Mouse (Mus musculus) liver, adult 2 months (tissue): ENCODE results near the gene Ddn. TPM values are rescaled to one million over a fixed set of nuclear protein-coding genes. Genes with fewer than 3 reads are reported as not detected.

Source experiments
- DNase-seq: peaks from one replicate; pipeline ENCODE4 v3.0.0-alpha.2; 2011; ENCODE audit warnings: low read depth, low spot score; ENCODE audit errors: extremely low read depth
- H3K27ac ChIP-seq: fragments of 200-500 bp; replicated peaks from 2 replicates; pipeline ENCODE4 v1.5.1; 2012; ENCODE audit warnings: low read depth, mild to moderate bottlenecking, control low read depth, inconsistent platforms, low read length; ENCODE audit not compliant: insufficient read depth
- H3K27me3 ChIP-seq: fragments of 200-500 bp; 2 replicates; pipeline ENCODE4 v1.6.1; 2012; ENCODE audit warnings: mild to moderate bottlenecking, moderate library complexity, low read length, inconsistent platforms; ENCODE audit not compliant: control insufficient read depth, insufficient read depth
- H3K36me3 ChIP-seq: fragments of 200-500 bp; 2 replicates; pipeline ENCODE4 v1.6.1; 2012; ENCODE audit warnings: low read length, inconsistent platforms; ENCODE audit not compliant: control insufficient read depth, insufficient read depth
- H3K4me1 ChIP-seq: fragments of 200-500 bp; 2 replicates; pipeline ENCODE4 v1.6.1; 2011; ENCODE audit warnings: low read length; ENCODE audit not compliant: control insufficient read depth, insufficient read depth
- H3K4me3 ChIP-seq: fragments of 200-500 bp; 2 replicates; pipeline ENCODE4 v1.5.1; 2011; ENCODE audit warnings: low read depth, mild to moderate bottlenecking, control low read depth, low read length, moderate library complexity; ENCODE audit not compliant: insufficient read depth
- H3K79me2 ChIP-seq: fragments of 200-500 bp; 2 replicates; pipeline ENCODE4 v1.6.1; 2012; ENCODE audit warnings: inconsistent platforms, mild to moderate bottlenecking, low read length, moderate library complexity; ENCODE audit not compliant: control insufficient read depth, insufficient read depth
- H3K9ac ChIP-seq: fragments of 200-500 bp; 2 replicates; pipeline ENCODE4 v1.6.1; 2012; ENCODE audit warnings: low read depth, mild to moderate bottlenecking, control low read depth, inconsistent platforms, low read length
- CTCF ChIP-seq: fragments of 200-500 bp; IDR thresholded peaks from 2 replicates; pipeline ENCODE4 v1.5.1; 2011; ENCODE audit warnings: low read depth, low read length, control low read depth
- POLR2A ChIP-seq: fragments of 200-500 bp; IDR thresholded peaks from 2 replicates; pipeline ENCODE4 v1.6.1; 2011; ENCODE audit warnings: low read length, control low read depth; ENCODE audit not compliant: insufficient read depth; ENCODE audit errors: extremely low read depth
- whole genome bisulfite sequencing: fragments of 180-500 bp; shearing (Covaris S2); methylation state at CpG from one replicate; pipeline ENCODE4 v1.1.7; 2018; 5-methylcytosine and 5-hydroxymethylcytosine counted together
- polyA plus RNA-seq: library from polyadenylated mRNA; depleted of rRNA; stranded (reverse); fragments of >200 nt; gene quantifications from 2 replicates; pipeline ENCODE4 v1.2.3, GENCODE M21; 2012
- total RNA-seq: library from RNA; depleted of rRNA; stranded (reverse); fragments of >200 nt; gene quantifications from 2 replicates; pipeline ENCODE4 v1.2.3, GENCODE M21; 2014

The Ddn gene
- total and polyA plus RNA-seq, 2 experiments: not detected

DNA sequence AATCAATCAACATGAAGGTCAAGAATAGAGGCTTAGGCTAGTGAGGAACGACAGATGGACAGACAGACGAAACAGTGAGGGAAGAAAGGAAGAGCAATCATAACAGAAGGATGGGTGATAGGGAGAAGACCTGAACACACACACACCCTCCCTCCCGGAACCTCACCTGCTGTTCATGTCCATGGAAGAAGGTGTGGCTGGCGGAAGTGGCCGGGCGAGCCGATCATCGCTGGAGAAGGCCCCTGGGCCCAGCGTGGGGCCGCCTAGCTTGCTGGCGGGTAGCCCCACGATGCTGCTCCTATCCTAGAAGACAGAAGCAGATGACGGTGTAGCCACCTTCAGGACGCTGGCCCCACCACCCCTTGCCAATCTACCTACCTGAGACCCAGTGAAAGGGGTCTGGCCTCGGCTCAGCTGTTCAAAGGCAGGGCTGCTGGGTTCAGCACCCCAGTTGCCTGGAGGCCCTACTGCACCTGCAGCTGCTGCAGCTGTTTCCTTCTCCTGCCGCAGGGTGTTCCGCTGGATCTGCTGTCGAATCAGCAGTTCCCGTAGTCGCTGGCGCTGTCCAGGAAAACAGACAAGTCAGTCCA is 42.0 kb upstream of the Ddn start:
- no peak for DNase-seq
- H3K4me3 ChIP-seq: no peak overlapping the region
- no peaks in the 10 kb centered on the region for H3K4me1 ChIP-seq
- TF ChIP-seq POLR2A (no peak), CTCF (no peak)
- H3K36me3 ChIP-seq: peaks cover 54% of the 10 kb centered on the region
- no peak overlapping the region for H3K9ac ChIP-seq
- peaks cover 26% of the 10 kb centered on the region for H3K79me2 ChIP-seq
- H3K27me3 ChIP-seq: no peaks in the 10 kb centered on the region
- no peak overlapping the region for H3K27ac ChIP-seq
- WGBS: 89% methylated on average over 21 of the region's 21 CpGs

DNA sequence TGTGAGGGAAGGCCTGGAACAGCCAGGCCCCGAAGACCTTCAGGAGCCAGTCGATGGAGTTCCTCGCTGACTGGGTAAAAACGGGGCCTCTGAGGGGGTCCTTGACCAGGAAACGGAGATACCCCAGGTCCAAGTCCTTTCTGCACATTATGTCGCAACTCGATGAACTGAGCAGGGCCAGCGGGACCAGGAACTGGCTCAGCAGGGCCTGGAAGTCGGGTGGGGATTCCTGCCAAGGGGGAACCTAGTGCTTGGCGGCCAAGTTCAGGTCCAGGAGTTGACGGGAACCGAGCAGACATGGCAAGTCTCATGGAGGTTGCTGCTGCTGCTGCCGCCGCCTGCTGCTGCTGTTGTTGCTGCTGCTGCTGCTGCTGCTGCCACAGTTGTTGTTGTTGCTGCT is 41.4 kb upstream of the Ddn start:
- H3K27me3 ChIP-seq: no peaks in the 10 kb centered on the region
- no peak for TF ChIP-seq CTCF
- no peak for TF ChIP-seq POLR2A
- H3K79me2 ChIP-seq: peaks cover 22% of the 10 kb centered on the region
- peaks cover 56% of the 10 kb centered on the region for H3K36me3 ChIP-seq
- no peak overlapping the region for H3K27ac ChIP-seq
- no peak overlapping the region for H3K9ac ChIP-seq
- 73% methylated on average over 14 of the region's 14 CpGs for WGBS
- H3K4me3 ChIP-seq: no peak overlapping the region
- no peaks in the 10 kb centered on the region for H3K4me1 ChIP-seq
- DNase-seq: no peak

DNA sequence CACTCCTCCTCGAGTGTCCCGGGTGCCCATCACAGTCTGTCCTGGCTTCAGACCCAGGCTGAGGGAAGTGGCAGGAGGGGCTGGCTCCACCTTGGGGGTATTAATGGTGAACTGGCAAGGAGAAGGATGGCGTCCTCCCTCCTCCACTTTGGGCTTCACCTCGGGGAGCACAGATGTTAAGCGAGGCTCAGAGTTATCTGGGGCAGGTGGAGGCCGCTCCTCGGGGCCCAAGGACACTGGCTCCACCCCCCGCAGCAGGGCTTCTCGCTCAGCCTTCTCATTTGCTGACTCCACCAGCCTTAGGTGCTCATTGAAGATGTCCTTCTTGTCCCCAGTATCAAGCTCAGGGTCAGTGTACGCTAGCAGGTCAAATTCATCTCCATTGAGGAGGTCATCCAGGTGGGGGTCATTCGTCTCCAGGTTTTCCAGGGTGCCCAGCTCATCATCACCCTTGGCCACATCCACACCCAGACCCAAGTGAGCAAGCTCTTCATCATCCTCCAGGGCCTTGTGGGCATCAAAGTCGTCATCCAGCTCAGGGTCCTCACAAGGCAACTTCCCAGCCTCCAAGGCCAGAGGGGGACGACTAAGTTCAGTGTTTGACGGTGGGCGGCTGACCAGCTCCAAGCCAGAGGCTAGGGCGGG is 40.8 kb upstream of the Ddn start:
- no peaks in the 10 kb centered on the region for H3K4me1 ChIP-seq
- no peak overlapping the region for H3K4me3 ChIP-seq
- H3K79me2 ChIP-seq: peaks cover 17% of the 10 kb centered on the region
- 88% methylated on average over 16 of the region's 16 CpGs for WGBS
- no peak overlapping the region for H3K27ac ChIP-seq
- no peak for DNase-seq
- peaks cover 53% of the 10 kb centered on the region for H3K36me3 ChIP-seq
- no peak overlapping the region for H3K9ac ChIP-seq
- H3K27me3 ChIP-seq: no peaks in the 10 kb centered on the region
- TF ChIP-seq POLR2A (no peak), CTCF (no peak)

DNA sequence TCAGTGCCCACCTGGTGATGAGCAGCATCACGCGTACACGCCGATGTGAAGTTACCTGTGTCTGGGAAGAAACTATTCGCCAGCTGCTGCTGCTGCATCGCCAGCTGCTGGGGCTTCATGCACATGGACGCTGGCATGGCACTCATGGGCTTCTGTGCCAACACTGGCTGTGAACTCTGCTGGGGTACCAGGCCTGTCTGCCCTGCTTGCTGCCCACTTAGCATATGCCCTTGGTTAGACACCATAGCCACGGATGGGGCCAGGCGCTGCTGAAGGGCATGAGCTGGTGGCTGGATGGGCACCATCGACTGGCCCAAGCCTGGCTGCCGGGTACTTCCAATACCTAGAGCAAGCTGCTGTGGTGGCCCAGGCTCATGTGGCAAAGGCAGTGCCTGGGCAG is 39.9 kb upstream of the Ddn start:
- no peaks in the 10 kb centered on the region for H3K4me1 ChIP-seq
- no peak overlapping the region for H3K27ac ChIP-seq
- 97% methylated on average over 11 of the region's 11 CpGs for WGBS
- TF ChIP-seq POLR2A (no peak), CTCF (no peak)
- H3K79me2 ChIP-seq: peaks cover 14% of the 10 kb centered on the region
- H3K4me3 ChIP-seq: no peak overlapping the region
- H3K9ac ChIP-seq: no peak overlapping the region
- H3K27me3 ChIP-seq: no peaks in the 10 kb centered on the region
- peaks cover 51% of the 10 kb centered on the region for H3K36me3 ChIP-seq
- DNase-seq: no peak

DNA sequence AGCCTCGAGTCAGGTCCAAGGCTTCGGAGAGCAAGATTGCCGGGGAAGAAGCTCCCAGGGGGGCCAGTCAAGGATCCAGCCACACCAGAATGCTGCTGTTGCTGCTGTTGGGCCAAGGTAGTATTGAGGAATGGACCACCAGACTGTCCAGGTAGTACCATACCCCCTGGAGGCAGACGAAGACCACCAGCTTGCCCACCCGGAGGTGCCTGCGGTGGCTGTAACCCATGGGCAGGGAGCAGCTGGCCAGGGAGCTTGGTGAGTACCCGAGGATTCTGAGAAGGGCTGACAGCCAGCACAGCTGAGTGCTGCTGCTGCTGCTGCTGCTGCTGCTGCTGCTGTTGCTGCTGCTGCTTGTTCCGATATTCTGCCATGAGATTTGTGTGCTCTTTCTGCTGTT is 36.9 kb upstream of the Ddn start:
- H3K4me3 ChIP-seq: no peak overlapping the region
- WGBS: 88% methylated on average over 8 of the region's 8 CpGs
- H3K27me3 ChIP-seq: no peaks in the 10 kb centered on the region
- H3K4me1 ChIP-seq: no peaks in the 10 kb centered on the region
- no peak overlapping the region for H3K27ac ChIP-seq
- H3K79me2 ChIP-seq: peaks cover 13% of the 10 kb centered on the region
- TF ChIP-seq POLR2A: no peak
- no peak for DNase-seq
- peaks cover 45% of the 10 kb centered on the region for H3K36me3 ChIP-seq
- no peak overlapping the region for H3K9ac ChIP-seq

DNA sequence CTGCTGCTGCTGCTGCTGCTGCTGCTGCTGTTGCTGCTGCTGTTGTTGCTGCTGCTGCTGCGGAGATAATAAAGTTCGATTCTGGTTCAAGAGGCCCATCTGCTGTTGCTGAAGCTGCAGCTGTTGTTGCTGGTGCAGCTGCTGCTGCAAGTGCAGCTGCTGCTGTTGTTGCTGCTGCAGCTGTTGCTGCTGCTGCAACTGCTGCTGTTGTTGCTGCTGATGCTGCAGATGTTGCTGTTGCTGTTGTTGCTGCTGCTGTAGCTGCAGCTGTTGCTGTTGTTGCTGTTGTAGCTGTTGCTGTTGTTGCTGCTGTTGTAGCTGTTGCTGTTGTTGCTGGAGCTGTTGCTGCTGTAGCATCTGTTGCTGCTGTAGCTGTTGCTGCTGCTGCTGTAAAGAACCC is 35.9 kb upstream of the Ddn start:
- Histone ChIP-seq H3K36me3 (peaks cover 43% of the 10 kb centered on the region), H3K9ac (no peak overlapping the region), H3K4me1 (no peaks in the 10 kb centered on the region), H3K4me3 (no peak overlapping the region), H3K27me3 (no peaks in the 10 kb centered on the region), H3K27ac (no peak overlapping the region), H3K79me2 (peaks cover 7% of the 10 kb centered on the region; the same call in 1 of the 2 replicates)
- no peak for DNase-seq
- TF ChIP-seq CTCF: no peak
- TF ChIP-seq POLR2A: no peak
- WGBS: 95% methylated on average over 2 of the region's 2 CpGs
